Mouse (Mus musculus): ENCODE measurements at regions not wholly inside any gene's neighbourhood (a gene's known extent, or its start where the extent isn't known, plus 50 kb on each side); places are given as distances from the start of the nearest gene placed in this dataset.

- WGBS, result 32% methylated on average over 7 of the region's 7 CpGs
- Histone ChIP-seq H3K27ac (no peak overlapping the region), H3K9ac (no peak overlapping the region), H3K9me3 (no peaks in the 10 kb centered on the region), H3K4me1 (no peaks in the 10 kb centered on the region), H3K27me3 (replicated peaks) (no peaks in the 10 kb centered on the region), H3K4me3 (no peak overlapping the region), H3K36me3 (no peaks in the 10 kb centered on the region), H3K4me2 (replicated peaks) (no peak overlapping the region)
- ATAC-seq (ENCODE audit: low FRiP score, low read depth), result no peak
Measured at GRCm38 (mm10) chr1:158019161-158019560, 337.0 kb downstream of the Brinp2 start.

DNA sequence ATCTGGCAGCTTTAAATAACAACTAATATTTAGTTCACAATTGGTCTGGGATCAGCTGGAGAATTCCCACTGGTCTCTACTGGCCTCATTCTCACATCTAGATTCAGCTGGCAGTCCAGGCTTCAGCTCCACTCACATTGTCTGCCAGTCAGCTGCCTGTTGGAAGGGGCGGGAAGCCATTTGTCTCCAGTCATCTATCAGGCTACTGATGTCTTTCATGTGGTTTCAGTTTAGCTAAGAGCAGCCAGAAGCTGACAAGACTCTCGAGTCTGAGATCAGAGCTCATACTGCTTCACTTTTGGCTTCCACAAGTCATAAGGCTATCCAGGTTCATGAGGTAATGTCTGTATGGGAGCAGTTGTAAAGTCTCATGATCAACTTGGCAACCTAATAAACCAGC is 316.4 kb downstream of the Brinp2 start:
- no peak overlapping the region for H3K27ac ChIP-seq
- no peaks in the 10 kb centered on the region for H3K27me3 ChIP-seq (replicated peaks)
- H3K36me3 ChIP-seq, result no peaks in the 10 kb centered on the region
- 47% methylated on average over 2 of the region's 2 CpGs for WGBS
- no peak overlapping the region for H3K4me3 ChIP-seq
- H3K9ac ChIP-seq, result no peak overlapping the region
- no peak overlapping the region for H3K4me2 ChIP-seq (replicated peaks)
- ATAC-seq (ENCODE audit: low FRiP score, low read depth), result no peak
- no peaks in the 10 kb centered on the region for H3K4me1 ChIP-seq
- H3K9me3 ChIP-seq, result no peaks in the 10 kb centered on the region

- H3K9ac ChIP-seq, result no peak overlapping the region
- H3K27ac ChIP-seq, result no peak overlapping the region
- H3K9me3 ChIP-seq, result no peaks in the 10 kb centered on the region
- WGBS, result 82% methylated on average over 4 of the region's 4 CpGs
- no peak overlapping the region for H3K4me2 ChIP-seq (replicated peaks)
- no peaks in the 10 kb centered on the region for H3K36me3 ChIP-seq
- no peaks in the 10 kb centered on the region for H3K4me1 ChIP-seq
- ATAC-seq (ENCODE audit: low FRiP score, low read depth), result no peak
- no peaks in the 10 kb centered on the region for H3K27me3 ChIP-seq (replicated peaks)
- H3K4me3 ChIP-seq, result no peak overlapping the region
Measured at GRCm38 (mm10) chr1:158040334-158040733, 315.8 kb downstream of the Brinp2 start.

DNA sequence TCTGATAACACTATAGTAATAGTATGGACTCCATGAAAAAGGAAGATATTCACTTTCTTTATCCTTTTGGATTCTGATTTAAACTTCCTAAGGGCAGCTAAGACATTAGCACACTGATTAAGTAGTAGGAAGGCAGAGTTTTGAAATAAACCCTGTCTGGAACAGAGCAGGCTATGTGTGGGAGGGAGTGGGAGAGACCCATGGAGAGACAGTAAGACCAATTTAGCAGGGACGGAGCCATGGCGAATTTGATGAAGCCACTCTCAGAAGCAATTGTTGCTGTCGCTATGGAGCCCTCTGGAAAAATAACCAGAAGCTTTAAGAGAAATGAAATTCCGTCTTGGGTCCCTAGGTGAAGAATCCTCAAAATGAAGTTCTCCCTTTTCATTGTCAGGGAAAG is 303.5 kb downstream of the Brinp2 start:
- H3K27me3 ChIP-seq (replicated peaks), result no peaks in the 10 kb centered on the region
- 78% methylated on average over 4 of the region's 4 CpGs for WGBS
- no peak overlapping the region for H3K4me2 ChIP-seq (replicated peaks)
- no peaks in the 10 kb centered on the region for H3K36me3 ChIP-seq
- no peak overlapping the region for H3K4me3 ChIP-seq
- no peaks in the 10 kb centered on the region for H3K9me3 ChIP-seq
- no peak for ATAC-seq (ENCODE audit: low FRiP score, low read depth)
- H3K27ac ChIP-seq, result no peak overlapping the region
- no peak overlapping the region for H3K9ac ChIP-seq
- no peaks in the 10 kb centered on the region; the same call in 1 of the 2 replicates for H3K4me1 ChIP-seq

- H3K4me1 ChIP-seq, result no peaks in the 10 kb centered on the region; the same call in 1 of the 2 replicates
- H3K9ac ChIP-seq, result no peak overlapping the region
- no peaks in the 10 kb centered on the region for H3K36me3 ChIP-seq
- no peaks in the 10 kb centered on the region for H3K9me3 ChIP-seq
- H3K4me3 ChIP-seq, result no peak overlapping the region
- H3K4me2 ChIP-seq (replicated peaks), result no peak overlapping the region
- no peak overlapping the region for H3K27ac ChIP-seq
- no peak for ATAC-seq (ENCODE audit: low FRiP score, low read depth)
- WGBS, result 64% methylated on average over 11 of the region's 11 CpGs
- no peaks in the 10 kb centered on the region for H3K27me3 ChIP-seq (replicated peaks)
Measured at GRCm38 (mm10) chr1:158054961-158055360, 301.2 kb downstream of the Brinp2 start.

- WGBS, result 77% methylated on average over 3 of the region's 3 CpGs
- Histone ChIP-seq H3K27ac (no peak overlapping the region), H3K4me2 (replicated peaks) (no peak overlapping the region), H3K36me3 (no peaks in the 10 kb centered on the region), H3K4me3 (no peak overlapping the region), H3K9ac (no peak overlapping the region), H3K4me1 (no peaks in the 10 kb centered on the region; the same call in 1 of the 2 replicates), H3K9me3 (no peaks in the 10 kb centered on the region), H3K27me3 (replicated peaks) (no peaks in the 10 kb centered on the region)
- no peak for ATAC-seq (ENCODE audit: low FRiP score, low read depth)
Measured at GRCm38 (mm10) chr1:158056994-158057630, 299.0 kb downstream of the Brinp2 start.

- Histone ChIP-seq H3K9ac (no peak overlapping the region), H3K27me3 (replicated peaks) (no peaks in the 10 kb centered on the region), H3K4me1 (no peaks in the 10 kb centered on the region; the same call in 1 of the 2 replicates), H3K9me3 (no peaks in the 10 kb centered on the region), H3K36me3 (no peaks in the 10 kb centered on the region), H3K4me2 (replicated peaks) (no peak overlapping the region), H3K4me3 (no peak overlapping the region), H3K27ac (no peak overlapping the region)
- ATAC-seq (ENCODE audit: low FRiP score, low read depth), result no peak
Measured at GRCm38 (mm10) chr1:158057789-158058188, 298.3 kb downstream of the Brinp2 start.

GRCm38 (mm10) chr1:158061995-158062394 is 294.1 kb downstream of the Brinp2 start:
- Histone ChIP-seq H3K36me3 (no peaks in the 10 kb centered on the region), H3K4me1 (no peaks in the 10 kb centered on the region), H3K4me3 (no peak overlapping the region), H3K9ac (no peak overlapping the region), H3K27ac (no peak overlapping the region), H3K9me3 (no peaks in the 10 kb centered on the region), H3K4me2 (replicated peaks) (no peak overlapping the region), H3K27me3 (replicated peaks) (no peaks in the 10 kb centered on the region)
- no peak for ATAC-seq (ENCODE audit: low FRiP score, low read depth)
- WGBS, result 85% methylated on average over 6 of the region's 6 CpGs

- no peak for ATAC-seq (ENCODE audit: low FRiP score, low read depth)
- H3K27me3 ChIP-seq (replicated peaks), result no peaks in the 10 kb centered on the region
- WGBS, result 86% methylated on average over 1 of the region's 1 CpGs
Measured at GRCm38 (mm10) chr1:158082181-158082580, 273.9 kb downstream of the Brinp2 start.

DNA sequence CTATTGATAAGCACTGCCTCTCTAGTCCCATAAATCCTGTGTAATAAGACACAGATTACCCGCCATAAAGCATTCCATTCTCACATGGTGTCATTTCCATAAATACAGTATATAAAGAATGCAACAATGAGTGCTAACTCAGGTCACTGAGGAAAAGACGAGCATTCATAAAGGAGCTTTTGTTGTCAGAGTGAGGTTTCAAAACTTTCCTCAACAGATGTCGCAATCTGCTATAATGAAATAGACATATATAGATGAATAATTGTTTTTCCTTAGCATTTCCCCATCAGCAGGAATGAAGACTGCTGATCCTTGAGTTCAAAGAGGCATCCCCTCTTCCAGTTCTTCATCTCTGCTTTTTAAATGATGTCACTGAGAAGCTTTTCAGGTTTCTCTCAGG is 270.3 kb downstream of the Brinp2 start:
- no peak overlapping the region for H3K4me2 ChIP-seq (replicated peaks)
- WGBS, result 62% methylated on average over 3 of the region's 3 CpGs
- H3K27ac ChIP-seq, result no peak overlapping the region
- H3K27me3 ChIP-seq (replicated peaks), result no peaks in the 10 kb centered on the region
- H3K4me3 ChIP-seq, result no peak overlapping the region
- no peaks in the 10 kb centered on the region for H3K36me3 ChIP-seq
- no peak for ATAC-seq (ENCODE audit: low FRiP score, low read depth)
- H3K9me3 ChIP-seq, result no peaks in the 10 kb centered on the region
- H3K4me1 ChIP-seq, result no peaks in the 10 kb centered on the region
- H3K9ac ChIP-seq, result no peak overlapping the region

More at GRCm38 (mm10) chr1:158082181-158082580, 273.9 kb downstream of the Brinp2 start:
- no peaks in the 10 kb centered on the region for H3K4me1 ChIP-seq
- no peak overlapping the region for H3K4me3 ChIP-seq
- H3K9me3 ChIP-seq, result no peaks in the 10 kb centered on the region
- no peak overlapping the region for H3K27ac ChIP-seq
- no peak overlapping the region for H3K4me2 ChIP-seq (replicated peaks)
- no peaks in the 10 kb centered on the region for H3K36me3 ChIP-seq
- H3K9ac ChIP-seq, result no peak overlapping the region

DNA sequence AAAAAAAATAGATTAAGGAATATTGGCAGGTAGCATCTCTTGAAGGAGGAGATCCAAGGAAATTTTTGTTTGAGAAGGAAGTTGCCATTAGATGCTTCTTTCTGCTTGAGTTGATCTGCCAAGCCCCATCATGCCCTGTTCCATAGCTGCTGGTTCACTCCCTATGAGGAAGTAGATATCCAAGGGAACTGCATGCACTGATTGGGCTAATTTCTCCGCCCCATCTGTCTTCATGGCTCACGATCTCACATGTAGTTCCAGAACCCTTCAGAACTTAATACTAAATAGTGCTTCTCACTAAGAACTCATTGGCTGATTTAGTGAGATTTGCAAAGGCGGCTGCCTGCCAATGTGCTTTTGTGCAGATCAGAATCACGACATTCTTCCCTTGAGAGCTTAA is 258.6 kb downstream of the Brinp2 start:
- ATAC-seq (ENCODE audit: low FRiP score, low read depth), result no peak
- Histone ChIP-seq H3K27me3 (replicated peaks) (no peaks in the 10 kb centered on the region), H3K4me1 (no peaks in the 10 kb centered on the region), H3K9me3 (no peaks in the 10 kb centered on the region), H3K4me2 (replicated peaks) (no peak overlapping the region), H3K27ac (no peak overlapping the region), H3K4me3 (no peak overlapping the region), H3K36me3 (no peaks in the 10 kb centered on the region), H3K9ac (no peak overlapping the region)
- WGBS, result 89% methylated on average over 4 of the region's 4 CpGs

GRCm38 (mm10) chr1:158119708-158120107 is 236.4 kb downstream of the Brinp2 start:
- Histone ChIP-seq H3K4me1 (no peaks in the 10 kb centered on the region), H3K27me3 (replicated peaks) (no peaks in the 10 kb centered on the region), H3K4me2 (replicated peaks) (no peak overlapping the region), H3K36me3 (no peaks in the 10 kb centered on the region), H3K9me3 (no peaks in the 10 kb centered on the region), H3K4me3 (no peak overlapping the region), H3K27ac (no peak overlapping the region), H3K9ac (no peak overlapping the region)
- ATAC-seq (ENCODE audit: low FRiP score, low read depth), result no peak
- WGBS, result 84% methylated on average over 2 of the region's 2 CpGs

- Histone ChIP-seq H3K4me3 (no peak overlapping the region), H3K27me3 (replicated peaks) (no peaks in the 10 kb centered on the region), H3K36me3 (no peaks in the 10 kb centered on the region), H3K4me2 (replicated peaks) (no peak overlapping the region), H3K27ac (no peak overlapping the region), H3K9me3 (no peaks in the 10 kb centered on the region), H3K9ac (no peak overlapping the region), H3K4me1 (no peaks in the 10 kb centered on the region)
- 85% methylated on average over 3 of the region's 3 CpGs for WGBS
- ATAC-seq (ENCODE audit: low FRiP score, low read depth), result no peak
Measured at GRCm38 (mm10) chr1:158124902-158125301, 231.2 kb downstream of the Brinp2 start.
